Mouse (Mus musculus) hindbrain, embryonic 10.5 days (tissue): Measurements from ENCODE around the gene Tmem233. TPM values are rescaled to one million over a fixed set of nuclear protein-coding genes. Genes with fewer than 3 reads are reported as not detected.

Source experiments
- DNase-seq: peaks from one replicate; pipeline ENCODE4 v3.0.0-alpha.2; 2017; ENCODE audit warnings: low spot score
- H3K27ac ChIP-seq: fragments of 300-500 bp; sonication (generic); 2 replicates; pipeline ENCODE4 v1.5.1; 2016; ENCODE audit warnings: mild to moderate bottlenecking, moderate library complexity
- H3K27me3 ChIP-seq: fragments of 300-500 bp; sonication (generic); 2 replicates; pipeline ENCODE4 v1.6.1; 2016; ENCODE audit warnings: mild to moderate bottlenecking; ENCODE audit not compliant: poor library complexity, insufficient read depth, severe bottlenecking
- H3K36me3 ChIP-seq: fragments of 300-500 bp; sonication (generic); 2 replicates; pipeline ENCODE4 v1.6.1; 2016; ENCODE audit warnings: mild to moderate bottlenecking, moderate library complexity
- H3K4me1 ChIP-seq: fragments of 300-500 bp; sonication (generic); replicated peaks from 2 replicates; pipeline ENCODE4 v1.6.1; 2016; ENCODE audit warnings: mild to moderate bottlenecking
- H3K4me3 ChIP-seq: fragments of 300-500 bp; sonication (generic); 2 replicates; pipeline ENCODE4 v1.5.1; 2016; ENCODE audit warnings: mild to moderate bottlenecking, moderate library complexity
- H3K9me3 ChIP-seq: fragments of 300-500 bp; sonication (generic); 2 replicates; pipeline ENCODE4 v1.6.1; 2016; ENCODE audit warnings: mild to moderate bottlenecking, moderate library complexity
- WGBS: fragments of 180-500 bp; shearing (Covaris S2); methylation state at CpG from one replicate; pipeline ENCODE4 v1.1.7; 2016; 5-methylcytosine and 5-hydroxymethylcytosine counted together
- polyA plus RNA-seq: library from polyadenylated mRNA; unstranded; fragments of >200 nt; fragmentation: Nextera tagmentation; extraction: Ambion mirVana; gene quantifications from 2 replicates; pipeline ENCODE4 v1.2.1, GENCODE M21; 2016

Tmem233 gene
- polyA plus RNA-seq, 1 experiment from 2014 or later = not detected

DNA sequence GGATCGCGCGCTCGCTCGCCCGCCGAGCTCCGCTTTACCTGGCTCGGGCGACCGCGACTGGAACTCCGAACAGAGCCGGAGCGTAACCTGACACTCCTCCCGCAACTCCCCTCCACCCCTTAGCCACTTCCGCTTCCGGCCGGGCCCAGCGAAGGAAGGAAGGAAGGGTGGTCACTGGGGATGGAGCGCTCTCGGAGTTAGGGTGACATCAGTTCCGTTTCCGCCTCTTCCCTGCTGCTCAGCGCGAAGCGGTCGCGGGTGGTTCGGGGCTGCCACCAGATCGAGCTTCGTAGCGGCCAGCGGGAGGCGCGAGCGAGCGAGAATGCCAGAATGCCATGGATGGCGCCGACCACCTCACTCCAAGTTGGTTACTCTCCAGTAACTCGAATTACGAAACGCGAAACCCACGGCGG lies 58.7 kb downstream of the Tmem233 start, which contains the start of gene Prkab1:
Prkab1 (minus strand) TSS at position 182 of the 413 bp plus-strand sequence.
- peaks cover 22% of the 10 kb centered on the region for H3K4me1 ChIP-seq
- under 1% methylated on average over 46 of the region's 46 CpGs for WGBS
- no peaks in the 10 kb centered on the region for H3K27me3 ChIP-seq
- peak within 1 kb of the TSS; percentile 89 for H3K27ac ChIP-seq
- no peaks in the 10 kb centered on the region for H3K9me3 ChIP-seq
- DNase-seq = peak; percentile 96
- H3K36me3 ChIP-seq = peaks cover 34% of the 10 kb centered on the region
- peak within 1 kb of the TSS; percentile 89 for H3K4me3 ChIP-seq

- no peaks in the 10 kb centered on the region for H3K9me3 ChIP-seq
- peak overlapping the region; percentile 89 for H3K27ac ChIP-seq
- H3K36me3 ChIP-seq = peaks cover 39% of the 10 kb centered on the region
- WGBS = under 1% methylated on average over 28 of the region's 28 CpGs
- no peak for DNase-seq
- H3K27me3 ChIP-seq = no peaks in the 10 kb centered on the region
- H3K4me3 ChIP-seq = peak overlapping the region; percentile 89
- peaks cover 22% of the 10 kb centered on the region for H3K4me1 ChIP-seq
Measured at GRCm38 (mm10) chr5:116023821-116024284, 59.2 kb downstream of the Tmem233 start.

- H3K27ac ChIP-seq = peak overlapping the region; percentile 89
- peak overlapping the region; percentile 89 for H3K4me3 ChIP-seq
- DNase-seq = no peak
- no peaks in the 10 kb centered on the region for H3K9me3 ChIP-seq
- peaks cover 45% of the 10 kb centered on the region for H3K36me3 ChIP-seq
- WGBS = 45% methylated on average over 8 of the region's 8 CpGs
- H3K27me3 ChIP-seq = no peaks in the 10 kb centered on the region
- peaks cover 22% of the 10 kb centered on the region for H3K4me1 ChIP-seq
Measured at GRCm38 (mm10) chr5:116023251-116023661, 59.8 kb downstream of the Tmem233 start.

DNA sequence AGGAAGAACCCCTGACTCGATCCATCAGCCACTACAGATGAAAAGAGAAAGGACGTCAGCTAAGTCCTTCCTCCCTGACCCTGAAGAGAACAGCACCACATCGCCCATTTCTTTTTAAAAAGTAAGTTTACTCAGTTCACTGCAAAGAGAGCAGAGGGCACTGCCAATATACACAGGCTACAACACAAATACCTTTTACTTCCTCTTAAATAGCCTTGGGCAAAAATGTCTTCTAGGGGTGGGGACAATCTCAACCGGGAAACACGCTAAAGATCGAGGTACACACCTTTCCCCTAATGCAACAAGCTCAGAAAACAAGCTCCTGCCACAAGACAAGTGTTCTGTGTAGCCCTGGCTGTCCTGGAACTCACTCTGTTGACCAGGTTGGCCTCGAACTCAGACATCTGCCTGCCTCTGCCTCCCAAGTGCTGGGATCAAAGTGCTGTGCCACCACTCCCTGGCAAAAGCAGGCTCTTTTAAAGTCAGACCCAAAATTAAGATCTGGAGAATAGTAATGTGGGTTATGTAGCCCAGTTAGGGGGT lies 60.3 kb downstream of the Tmem233 start:
- Histone ChIP-seq H3K36me3 (peaks cover 50% of the 10 kb centered on the region), H3K27me3 (no peaks in the 10 kb centered on the region), H3K4me3 (peak overlapping the region; percentile 89), H3K27ac (peak overlapping the region; percentile 89; the same call in 1 of the 2 replicates), H3K4me1 (peaks cover 22% of the 10 kb centered on the region), H3K9me3 (no peaks in the 10 kb centered on the region)
- 86% methylated on average over 7 of the region's 7 CpGs for WGBS
- no peak for DNase-seq

- H3K27me3 ChIP-seq = no peaks in the 10 kb centered on the region
- H3K27ac ChIP-seq = no peak overlapping the region
- peak overlapping the region; percentile 89 for H3K4me3 ChIP-seq
- WGBS = 94% methylated on average over 12 of the region's 12 CpGs
- no peak for DNase-seq
- H3K4me1 ChIP-seq = peaks cover 22% of the 10 kb centered on the region
- H3K36me3 ChIP-seq = peaks cover 56% of the 10 kb centered on the region
- H3K9me3 ChIP-seq = no peaks in the 10 kb centered on the region
Measured at GRCm38 (mm10) chr5:116022131-116022530, 60.9 kb downstream of the Tmem233 start.

DNA sequence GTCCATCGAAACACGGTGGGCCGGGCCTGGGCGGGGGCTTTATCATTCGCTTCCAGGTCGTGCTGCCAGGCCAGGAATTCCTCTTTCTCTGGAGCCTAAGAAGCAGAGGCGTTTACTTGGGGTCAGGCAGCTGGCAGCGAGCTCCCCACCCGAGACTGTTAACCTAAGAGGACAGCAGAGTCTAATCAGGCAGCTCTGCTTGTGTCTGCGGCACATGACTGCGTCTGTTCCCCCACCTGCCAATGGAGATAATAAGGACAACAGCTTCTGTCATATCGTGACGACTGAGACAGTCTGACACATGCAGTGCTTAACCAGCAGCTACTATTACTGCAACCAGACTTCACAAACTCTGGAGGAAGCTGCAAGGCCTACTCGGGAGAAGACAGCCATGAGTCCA lies 61.5 kb downstream of the Tmem233 start:
- peaks cover 62% of the 10 kb centered on the region for H3K36me3 ChIP-seq
- H3K9me3 ChIP-seq = no peaks in the 10 kb centered on the region
- 92% methylated on average over 14 of the region's 14 CpGs for WGBS
- no peaks in the 10 kb centered on the region for H3K27me3 ChIP-seq
- DNase-seq = no peak
- H3K27ac ChIP-seq = no peak overlapping the region
- no peak overlapping the region for H3K4me3 ChIP-seq
- peaks cover 22% of the 10 kb centered on the region for H3K4me1 ChIP-seq

DNA sequence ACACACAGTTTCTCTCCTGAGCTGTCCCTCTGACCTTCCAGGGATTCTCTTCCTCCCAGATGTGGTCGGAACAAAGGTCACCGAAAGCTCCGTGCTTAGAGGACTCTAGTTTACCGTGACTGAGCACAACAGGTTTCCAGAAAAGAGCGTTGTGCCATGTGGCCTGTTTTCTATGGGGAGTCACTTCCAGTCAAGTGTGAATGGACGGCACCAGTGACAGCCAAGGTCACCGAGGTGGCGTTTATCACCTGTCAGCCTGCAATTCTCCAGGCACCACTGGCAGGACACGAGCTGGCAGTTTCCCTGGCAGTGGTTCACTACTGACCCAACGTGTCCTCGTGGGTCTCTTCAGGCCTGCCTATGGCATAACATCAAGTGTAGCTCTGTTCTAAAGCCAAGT lies 63.7 kb downstream of the Tmem233 start:
- WGBS = 83% methylated on average over 11 of the region's 11 CpGs
- H3K36me3 ChIP-seq = peaks cover 84% of the 10 kb centered on the region
- no peak overlapping the region for H3K4me3 ChIP-seq
- H3K27ac ChIP-seq = no peak overlapping the region
- H3K9me3 ChIP-seq = no peaks in the 10 kb centered on the region
- no peaks in the 10 kb centered on the region for H3K27me3 ChIP-seq
- peaks cover 19% of the 10 kb centered on the region for H3K4me1 ChIP-seq
- DNase-seq = no peak

- peaks cover 90% of the 10 kb centered on the region for H3K36me3 ChIP-seq
- WGBS = 87% methylated on average over 6 of the region's 6 CpGs
Measured at GRCm38 (mm10) chr5:116018784-116019183, 64.3 kb downstream of the Tmem233 start.

GRCm38 (mm10) chr5:116018196-116018595 lies 64.8 kb downstream of the Tmem233 start:
- 90% methylated on average over 9 of the region's 9 CpGs for WGBS
- peaks cover 96% of the 10 kb centered on the region for H3K36me3 ChIP-seq
- DNase-seq = no peak

More at GRCm38 (mm10) chr5:116018784-116019183, 64.3 kb downstream of the Tmem233 start:
- H3K27me3 ChIP-seq = no peaks in the 10 kb centered on the region
- no peaks in the 10 kb centered on the region for H3K9me3 ChIP-seq
- H3K4me1 ChIP-seq = peaks cover 17% of the 10 kb centered on the region
- H3K27ac ChIP-seq = no peak overlapping the region
- H3K4me3 ChIP-seq = no peak overlapping the region
- DNase-seq = no peak

DNA sequence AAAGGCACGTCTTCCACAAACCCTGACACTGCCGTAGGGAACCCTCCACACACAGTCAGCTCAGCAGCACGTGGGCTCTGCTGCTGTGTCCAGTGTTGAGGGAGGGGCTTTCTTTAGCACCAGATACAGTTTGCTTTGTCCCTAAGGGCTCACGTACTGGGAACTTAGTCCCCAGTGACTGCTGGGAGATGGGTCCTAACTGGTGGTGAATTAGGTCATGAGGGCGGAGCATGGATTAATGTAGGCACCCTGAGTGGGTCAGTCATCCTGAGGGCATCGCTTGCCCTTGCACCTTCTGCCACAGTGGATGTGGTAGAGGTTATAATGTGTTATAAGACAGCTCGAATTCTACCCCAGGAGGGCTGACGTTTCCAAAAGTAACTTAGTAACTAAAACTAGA lies 65.7 kb downstream of the Tmem233 start:
- Histone ChIP-seq H3K27me3 (no peaks in the 10 kb centered on the region), H3K36me3 (peaks cover 100% of the 10 kb centered on the region), H3K4me3 (no peak overlapping the region), H3K27ac (no peak overlapping the region), H3K9me3 (no peaks in the 10 kb centered on the region), H3K4me1 (peaks cover 3% of the 10 kb centered on the region; the same call in 1 of the 2 replicates)
- no peak for DNase-seq
- 92% methylated on average over 8 of the region's 8 CpGs for WGBS

More at GRCm38 (mm10) chr5:116018196-116018595, 64.8 kb downstream of the Tmem233 start:
- H3K27me3 ChIP-seq = no peaks in the 10 kb centered on the region
- no peak overlapping the region for H3K4me3 ChIP-seq
- no peak overlapping the region for H3K27ac ChIP-seq
- H3K9me3 ChIP-seq = no peaks in the 10 kb centered on the region
- peaks cover 11% of the 10 kb centered on the region for H3K4me1 ChIP-seq

GRCm38 (mm10) chr5:116016542-116016941 lies 66.5 kb downstream of the Tmem233 start:
- 95% methylated on average over 5 of the region's 5 CpGs for WGBS
- no peak for DNase-seq
- no peak overlapping the region for H3K27ac ChIP-seq
- H3K9me3 ChIP-seq = no peaks in the 10 kb centered on the region
- H3K27me3 ChIP-seq = no peaks in the 10 kb centered on the region
- peaks cover 92% of the 10 kb centered on the region for H3K36me3 ChIP-seq
- H3K4me1 ChIP-seq = no peaks in the 10 kb centered on the region
- H3K4me3 ChIP-seq = no peak overlapping the region

GRCm38 (mm10) chr5:116014237-116014636 lies 68.8 kb downstream of the Tmem233 start:
- Histone ChIP-seq H3K4me1 (0 out of 2 replicates have a peak, but pooled peaks cover 3% of the 10 kb centered on the region), H3K27me3 (no peaks in the 10 kb centered on the region), H3K36me3 (peaks cover 69% of the 10 kb centered on the region), H3K9me3 (no peaks in the 10 kb centered on the region), H3K4me3 (no peak overlapping the region), H3K27ac (no peak overlapping the region)
- WGBS = 95% methylated on average over 11 of the region's 11 CpGs
- no peak for DNase-seq

DNA sequence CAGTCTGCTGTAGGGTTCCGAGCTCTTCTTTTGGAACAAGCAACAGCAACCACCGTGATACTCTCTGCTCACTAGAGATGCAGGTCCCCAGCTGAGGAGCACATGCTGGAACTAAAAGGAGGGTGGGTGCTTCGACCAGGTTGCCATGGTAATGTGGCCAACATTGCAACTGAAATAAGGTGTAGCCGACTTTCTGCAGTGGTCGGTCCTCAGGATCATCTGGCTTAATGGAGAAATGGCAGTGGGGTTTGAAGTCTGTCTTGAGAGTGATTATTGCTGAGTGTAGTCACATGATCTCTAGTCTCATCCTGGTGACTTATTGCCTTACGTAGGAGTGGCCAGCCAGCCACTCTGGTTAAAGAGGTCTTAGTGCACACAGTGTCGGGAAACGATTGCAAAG lies 69.2 kb downstream of the Tmem233 start:
- Histone ChIP-seq H3K4me1 (0 out of 2 replicates have a peak, but pooled peaks cover 3% of the 10 kb centered on the region), H3K36me3 (peaks cover 65% of the 10 kb centered on the region), H3K27me3 (no peaks in the 10 kb centered on the region), H3K4me3 (no peak overlapping the region), H3K27ac (no peak overlapping the region), H3K9me3 (no peaks in the 10 kb centered on the region)
- WGBS = 89% methylated on average over 8 of the region's 8 CpGs
- no peak for DNase-seq
